Mouse (Mus musculus): ENCODE measurements around the gene Pjvk. TPM values are rescaled to one million over a fixed set of nuclear protein-coding genes. Genes with fewer than 3 reads are reported as not detected.
"Not testable (repeated sequence)": the region's sequence is repeated elsewhere in the genome, so short reads cannot be mapped to it uniquely, and the experiment has no call there.

Gene Pjvk
- polyA plus RNA-seq, 1 experiment from 2014 or later = not detected

DNA sequence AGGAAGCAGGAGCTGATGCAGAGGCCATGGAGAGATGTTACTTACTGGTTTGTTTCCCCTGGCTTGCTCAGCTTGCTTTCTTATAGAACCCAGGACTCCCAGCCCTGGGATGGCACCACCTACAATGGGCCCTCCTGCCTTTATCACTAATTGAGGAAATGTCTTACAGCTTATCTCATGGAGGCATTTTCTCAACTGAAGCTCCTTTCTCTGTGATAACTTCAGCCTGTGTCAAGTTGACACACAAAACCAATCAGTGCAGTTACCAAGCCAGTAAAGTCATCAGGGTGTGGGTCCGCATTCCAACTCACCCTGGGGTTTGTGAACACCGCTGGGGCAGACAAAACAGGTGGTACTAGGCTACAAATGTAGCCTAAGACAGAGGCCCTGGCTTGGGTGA, 26.0 kb upstream of the Pjvk start:
- 88% methylated on average over 2 of the region's 2 CpGs for WGBS

DNA sequence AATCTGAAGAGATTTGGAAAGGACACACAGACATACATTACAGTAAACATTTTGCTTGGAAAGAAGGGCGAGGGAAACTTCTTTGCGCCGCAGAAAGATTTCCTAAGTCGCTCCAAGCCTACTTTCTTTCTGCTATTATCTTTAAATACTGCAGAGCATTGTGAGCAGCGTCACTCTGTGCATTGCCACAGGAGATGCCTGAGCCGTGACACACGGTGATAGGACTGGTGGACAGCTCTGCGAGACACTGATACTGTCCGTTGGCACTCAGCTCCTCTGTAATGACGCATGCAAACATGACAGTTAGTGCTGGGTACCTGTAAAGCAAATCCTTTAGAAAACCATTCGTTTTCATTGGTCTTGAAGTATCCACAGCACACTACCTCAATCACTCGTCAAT, 18.0 kb upstream of the Pjvk start:
- H3K9ac ChIP-seq (ENCODE audit: low read depth, low read length) = no peak overlapping the region
- no peaks in the 10 kb centered on the region for H3K4me1 ChIP-seq (ENCODE audit: control insufficient read depth, insufficient read depth, low read length)
- H3K36me3 ChIP-seq (ENCODE audit: control insufficient read depth, insufficient read depth, low read length) = peaks cover 23% of the 10 kb centered on the region
- no peak overlapping the region for H3K4me3 ChIP-seq (ENCODE audit: low read length)
- H3K9me3 ChIP-seq (ENCODE audit: control insufficient read depth, low read length) = no peaks in the 10 kb centered on the region
- 89% methylated on average over 12 of the region's 12 CpGs for WGBS
- no peak for ATAC-seq
- no peaks in the 10 kb centered on the region for H3K27me3 ChIP-seq (replicated peaks; ENCODE audit: control insufficient read depth, insufficient read depth, low read length)
- no peak overlapping the region for H3K4me2 ChIP-seq (ENCODE audit: low read depth, low read length)
- no peak overlapping the region for H3K27ac ChIP-seq (ENCODE audit: low read length)

More for the DNA sequence above, 26.0 kb upstream of the Pjvk start:
- peaks cover 18% of the 10 kb centered on the region for H3K36me3 ChIP-seq (ENCODE audit: control insufficient read depth, insufficient read depth, low read length)
- not testable (repeated sequence) for H3K4me2 ChIP-seq (ENCODE audit: low read depth, low read length); H3K4me1 ChIP-seq (ENCODE audit: control insufficient read depth, insufficient read depth, low read length); H3K9me3 ChIP-seq (ENCODE audit: control insufficient read depth, low read length); H3K4me3 ChIP-seq (ENCODE audit: low read length); H3K27me3 ChIP-seq (replicated peaks; ENCODE audit: control insufficient read depth, insufficient read depth, low read length); H3K27ac ChIP-seq (ENCODE audit: low read length); ATAC-seq; H3K9ac ChIP-seq (ENCODE audit: low read depth, low read length)

DNA sequence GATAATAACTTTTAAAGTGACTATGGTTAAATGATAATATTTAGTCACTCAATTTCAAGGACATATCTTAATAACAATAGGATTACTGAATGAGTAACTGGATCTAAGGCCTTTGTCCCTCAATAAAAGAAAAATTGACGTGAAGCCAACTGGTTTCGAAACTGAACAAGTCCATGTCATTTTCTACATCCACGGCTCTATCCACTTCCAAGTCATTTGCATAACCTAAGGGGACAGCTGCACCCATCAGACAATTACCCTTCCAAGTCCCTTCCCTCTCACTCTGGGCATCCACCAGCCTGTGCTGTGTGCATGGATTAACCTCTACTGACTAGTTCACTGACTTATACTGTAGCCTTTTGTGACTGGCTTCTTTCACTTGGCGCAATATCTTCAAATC, 16.7 kb upstream of the Pjvk start:
- no peaks in the 10 kb centered on the region for H3K4me1 ChIP-seq (ENCODE audit: control insufficient read depth, insufficient read depth, low read length)
- no peak overlapping the region for H3K4me3 ChIP-seq (ENCODE audit: low read length)
- ATAC-seq = no peak
- H3K9me3 ChIP-seq (ENCODE audit: control insufficient read depth, low read length) = no peaks in the 10 kb centered on the region
- H3K36me3 ChIP-seq (ENCODE audit: control insufficient read depth, insufficient read depth, low read length) = peaks cover 24% of the 10 kb centered on the region
- H3K27me3 ChIP-seq (replicated peaks; ENCODE audit: control insufficient read depth, insufficient read depth, low read length) = no peaks in the 10 kb centered on the region
- H3K9ac ChIP-seq (ENCODE audit: low read depth, low read length) = no peak overlapping the region
- H3K4me2 ChIP-seq (ENCODE audit: low read depth, low read length) = no peak overlapping the region
- WGBS = 81% methylated on average over 4 of the region's 4 CpGs
- no peak overlapping the region for H3K27ac ChIP-seq (ENCODE audit: low read length)

DNA sequence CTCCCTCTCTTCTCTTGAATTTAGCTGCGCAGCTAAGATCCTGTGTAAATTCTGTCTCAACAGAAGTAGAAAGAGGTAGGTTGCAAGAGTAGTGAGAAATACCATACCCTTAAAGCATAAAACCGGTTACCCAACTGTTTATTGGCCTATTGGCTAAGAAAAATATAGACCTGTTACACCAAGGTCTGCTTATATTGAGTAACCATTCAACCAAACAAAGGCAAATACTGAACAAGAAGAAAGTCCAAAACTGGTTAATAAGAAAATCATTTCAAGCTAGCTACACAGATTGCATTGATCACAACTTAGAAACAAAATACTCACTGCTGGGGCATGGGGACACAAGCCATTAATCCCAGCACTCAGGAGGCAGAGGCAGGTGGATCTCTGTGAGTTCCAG, 8.6 kb upstream of the Pjvk start:
- 91% methylated on average over 2 of the region's 2 CpGs for WGBS
- ATAC-seq = no peak
- Histone ChIP-seq H3K9me3 (ENCODE audit: control insufficient read depth, low read length) (no peaks in the 10 kb centered on the region), H3K9ac (ENCODE audit: low read depth, low read length) (no peak overlapping the region), H3K27me3 (replicated peaks; ENCODE audit: control insufficient read depth, insufficient read depth, low read length) (no peaks in the 10 kb centered on the region), H3K4me1 (ENCODE audit: control insufficient read depth, insufficient read depth, low read length) (no peaks in the 10 kb centered on the region), H3K4me2 (ENCODE audit: low read depth, low read length) (no peak overlapping the region), H3K4me3 (ENCODE audit: low read length) (no peak overlapping the region), H3K36me3 (ENCODE audit: control insufficient read depth, insufficient read depth, low read length) (peaks cover 11% of the 10 kb centered on the region), H3K27ac (ENCODE audit: low read length) (no peak overlapping the region)

DNA sequence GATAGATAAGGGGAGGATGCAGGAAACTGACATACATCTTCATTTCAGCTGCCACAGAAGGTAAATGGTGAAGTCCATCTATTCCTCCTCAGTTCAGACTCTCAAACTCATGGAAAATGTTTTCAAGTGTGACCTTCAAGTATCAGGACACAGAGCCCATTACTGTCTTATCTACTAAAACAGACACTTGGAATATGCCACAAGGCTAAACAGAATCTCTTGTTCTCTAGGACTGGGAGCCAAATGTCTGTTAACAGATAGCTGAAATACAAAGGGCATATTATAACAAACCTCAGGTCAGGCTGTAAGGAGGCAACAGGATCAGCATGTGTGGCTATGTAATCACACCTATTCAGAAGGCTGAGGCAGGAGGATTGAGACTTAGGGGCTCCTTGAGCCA, 4.5 kb upstream of the Pjvk start:
- Histone ChIP-seq H3K36me3 (ENCODE audit: control insufficient read depth, insufficient read depth, low read length) (peaks cover 5% of the 10 kb centered on the region), H3K9me3 (ENCODE audit: control insufficient read depth, low read length) (no peaks in the 10 kb centered on the region), H3K4me3 (ENCODE audit: low read length) (no peak overlapping the region), H3K9ac (ENCODE audit: low read depth, low read length) (no peak overlapping the region), H3K27ac (ENCODE audit: low read length) (no peak overlapping the region), H3K4me2 (ENCODE audit: low read depth, low read length) (no peak overlapping the region), H3K4me1 (ENCODE audit: control insufficient read depth, insufficient read depth, low read length) (peaks cover 10% of the 10 kb centered on the region), H3K27me3 (replicated peaks; ENCODE audit: control insufficient read depth, insufficient read depth, low read length) (no peaks in the 10 kb centered on the region)
- ATAC-seq = no peak

DNA sequence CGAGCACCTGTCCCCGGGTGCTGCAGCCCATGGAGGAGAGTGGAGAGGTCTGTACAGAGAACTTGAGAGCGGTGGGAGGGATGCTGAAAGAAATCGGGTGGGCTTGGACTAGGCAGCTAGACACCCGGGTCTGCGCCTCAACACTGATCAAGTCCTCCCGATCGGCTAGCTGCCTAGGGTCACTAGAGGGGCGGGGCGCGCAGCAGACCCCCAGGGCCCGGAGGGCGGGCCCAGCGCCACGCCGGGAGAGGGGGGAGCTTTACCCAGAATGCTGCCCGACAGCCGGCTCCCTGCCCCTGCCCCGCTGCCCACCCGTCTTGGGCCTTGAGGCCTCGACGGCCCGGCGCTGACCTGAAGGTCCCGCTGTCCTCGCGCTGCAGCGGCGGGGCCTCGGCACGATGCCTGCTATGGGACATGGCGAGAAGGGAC, 821 bp upstream of the Pjvk start:
- Histone ChIP-seq H3K4me3 (ENCODE audit: low read length) (peak overlapping the region; percentile 86), H3K4me1 (ENCODE audit: control insufficient read depth, insufficient read depth, low read length) (peaks cover 11% of the 10 kb centered on the region), H3K9ac (ENCODE audit: low read depth, low read length) (peak overlapping the region; percentile 92), H3K4me2 (ENCODE audit: low read depth, low read length) (peak overlapping the region; percentile 86), H3K36me3 (ENCODE audit: control insufficient read depth, insufficient read depth, low read length) (no peaks in the 10 kb centered on the region), H3K9me3 (ENCODE audit: control insufficient read depth, low read length) (no peaks in the 10 kb centered on the region), H3K27ac (ENCODE audit: low read length) (peak overlapping the region; percentile 83), H3K27me3 (replicated peaks; ENCODE audit: control insufficient read depth, insufficient read depth, low read length) (no peaks in the 10 kb centered on the region)
- WGBS = 4% methylated on average over 28 of the region's 32 CpGs
- ATAC-seq = peak; percentile 31; the same call in 1 of the 2 replicates

DNA sequence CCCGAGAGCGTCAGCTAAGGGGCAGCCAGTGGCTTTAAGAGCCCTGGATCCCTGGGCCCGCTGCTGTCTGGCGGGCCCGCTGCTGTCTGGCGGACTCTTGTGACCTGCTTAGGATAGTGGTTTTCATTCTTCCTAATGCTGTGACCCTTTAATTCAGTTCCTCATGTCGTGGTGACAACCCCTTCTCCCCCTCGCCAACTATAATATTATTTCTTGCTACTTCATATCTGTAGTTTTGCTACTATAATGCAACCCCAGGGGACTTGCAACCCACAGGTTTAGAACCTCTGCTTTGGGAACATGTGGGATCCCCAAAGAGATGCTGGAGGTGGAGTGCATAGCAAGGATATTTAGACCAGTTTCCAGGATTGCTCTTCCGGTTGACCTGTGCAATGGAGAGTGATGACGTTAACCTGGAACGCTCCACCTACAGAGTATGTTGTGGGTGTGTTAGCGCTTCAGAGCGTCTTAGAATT, 428 bp downstream of the Pjvk start:
- Histone ChIP-seq H3K27me3 (replicated peaks; ENCODE audit: control insufficient read depth, insufficient read depth, low read length) (no peaks in the 10 kb centered on the region), H3K9me3 (ENCODE audit: control insufficient read depth, low read length) (no peaks in the 10 kb centered on the region), H3K27ac (ENCODE audit: low read length) (peak overlapping the region; percentile 83), H3K4me3 (ENCODE audit: low read length) (peak overlapping the region; percentile 86), H3K36me3 (ENCODE audit: control insufficient read depth, insufficient read depth, low read length) (no peaks in the 10 kb centered on the region), H3K4me2 (ENCODE audit: low read depth, low read length) (peak overlapping the region; percentile 56), H3K9ac (ENCODE audit: low read depth, low read length) (peak overlapping the region; percentile 59), H3K4me1 (ENCODE audit: control insufficient read depth, insufficient read depth, low read length) (peaks cover 11% of the 10 kb centered on the region)
- ATAC-seq = peak; percentile 45
- WGBS = 30% methylated on average over 13 of the region's 13 CpGs

DNA sequence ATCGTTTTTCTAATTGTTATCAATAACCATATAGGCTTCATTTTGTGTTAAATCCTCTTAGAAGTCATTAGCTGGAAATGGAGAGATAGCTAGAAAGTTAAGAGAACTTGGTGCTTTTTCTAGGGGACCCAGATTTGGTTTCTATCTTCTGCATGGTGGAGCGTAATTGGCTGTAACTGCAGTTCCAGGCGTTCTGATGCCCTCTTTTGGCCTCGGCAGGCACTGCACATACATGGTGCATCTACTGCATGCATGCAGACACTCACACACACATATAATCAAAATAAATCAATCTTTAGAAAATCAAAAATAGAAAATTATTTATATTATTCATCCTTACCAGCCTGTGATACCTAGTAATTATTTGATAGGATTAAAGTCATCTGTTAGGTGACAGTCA, 4.8 kb downstream of the Pjvk start:
- Histone ChIP-seq H3K4me1 (ENCODE audit: control insufficient read depth, insufficient read depth, low read length) (peaks cover 4% of the 10 kb centered on the region), H3K4me2 (ENCODE audit: low read depth, low read length) (no peak overlapping the region), H3K4me3 (ENCODE audit: low read length) (no peak overlapping the region), H3K9me3 (ENCODE audit: control insufficient read depth, low read length) (no peaks in the 10 kb centered on the region), H3K27me3 (replicated peaks; ENCODE audit: control insufficient read depth, insufficient read depth, low read length) (no peaks in the 10 kb centered on the region), H3K36me3 (ENCODE audit: control insufficient read depth, insufficient read depth, low read length) (no peaks in the 10 kb centered on the region), H3K27ac (ENCODE audit: low read length) (no peak overlapping the region), H3K9ac (ENCODE audit: low read depth, low read length) (no peak overlapping the region)
- WGBS = 94% methylated on average over 4 of the region's 4 CpGs
- ATAC-seq = no peak

DNA sequence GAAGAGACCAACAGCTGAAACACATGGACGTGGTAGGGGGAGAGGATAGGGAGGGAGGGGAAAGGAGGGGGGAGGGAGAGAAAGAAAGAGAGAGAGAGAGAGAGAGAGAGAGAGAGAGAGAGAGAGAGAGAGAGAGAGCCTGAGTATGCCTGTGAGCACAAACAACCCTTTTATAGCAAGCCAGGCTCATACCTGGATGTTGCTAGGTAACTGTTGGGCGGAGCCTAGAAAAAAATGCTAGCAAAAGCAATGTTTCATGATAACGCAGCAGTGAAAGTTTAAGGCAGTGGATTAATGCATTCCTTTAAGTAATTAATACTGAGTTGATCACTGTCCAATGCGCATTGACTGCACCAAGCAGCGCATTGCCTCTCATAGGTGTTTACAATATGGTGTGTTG, 6.4 kb downstream of the Pjvk start:
- Histone ChIP-seq H3K36me3 (ENCODE audit: control insufficient read depth, insufficient read depth, low read length) (no peaks in the 10 kb centered on the region), H3K4me3 (ENCODE audit: low read length) (no peak overlapping the region), H3K4me2 (ENCODE audit: low read depth, low read length) (no peak overlapping the region), H3K27me3 (replicated peaks; ENCODE audit: control insufficient read depth, insufficient read depth, low read length) (no peaks in the 10 kb centered on the region), H3K27ac (ENCODE audit: low read length) (no peak overlapping the region), H3K9ac (ENCODE audit: low read depth, low read length) (no peak overlapping the region), H3K9me3 (ENCODE audit: control insufficient read depth, low read length) (no peaks in the 10 kb centered on the region), H3K4me1 (ENCODE audit: control insufficient read depth, insufficient read depth, low read length) (no peaks in the 10 kb centered on the region)
- ATAC-seq = peak; percentile 73; the same call in 1 of the 2 replicates
- WGBS = 63% methylated on average over 5 of the region's 5 CpGs

DNA sequence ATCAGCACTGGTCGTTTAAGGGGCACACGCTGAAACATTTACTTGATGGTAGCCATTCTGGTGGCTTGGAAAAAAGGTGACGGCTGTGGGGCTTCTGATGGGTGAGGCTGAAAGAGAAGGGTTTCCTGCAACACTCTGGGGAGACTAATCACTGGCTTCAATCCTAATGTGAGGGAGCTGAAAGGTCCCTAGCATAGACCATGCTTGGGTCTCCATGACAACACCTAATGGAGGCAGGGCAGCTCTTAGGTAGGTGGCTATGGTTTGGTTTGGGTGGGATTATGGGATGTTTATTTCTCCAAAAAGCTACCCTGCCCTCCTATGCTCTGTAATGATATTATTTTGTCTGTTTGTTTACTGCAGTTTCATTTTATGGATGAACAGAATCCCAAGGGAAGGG, 7.2 kb downstream of the Pjvk start:
- Histone ChIP-seq H3K4me2 (ENCODE audit: low read depth, low read length) (no peak overlapping the region), H3K27ac (ENCODE audit: low read length) (no peak overlapping the region)
- WGBS = 76% methylated on average over 3 of the region's 3 CpGs

More for the DNA sequence above, 7.2 kb downstream of the Pjvk start:
- H3K36me3 ChIP-seq (ENCODE audit: control insufficient read depth, insufficient read depth, low read length) = no peaks in the 10 kb centered on the region
- H3K4me1 ChIP-seq (ENCODE audit: control insufficient read depth, insufficient read depth, low read length) = no peaks in the 10 kb centered on the region
- no peaks in the 10 kb centered on the region for H3K9me3 ChIP-seq (ENCODE audit: control insufficient read depth, low read length)
- no peak for ATAC-seq
- H3K9ac ChIP-seq (ENCODE audit: low read depth, low read length) = no peak overlapping the region
- H3K4me3 ChIP-seq (ENCODE audit: low read length) = no peak overlapping the region
- no peaks in the 10 kb centered on the region for H3K27me3 ChIP-seq (replicated peaks; ENCODE audit: control insufficient read depth, insufficient read depth, low read length)
